Mouse (Mus musculus): Measurements from ENCODE around the gene Vwa5b2.

DNA sequence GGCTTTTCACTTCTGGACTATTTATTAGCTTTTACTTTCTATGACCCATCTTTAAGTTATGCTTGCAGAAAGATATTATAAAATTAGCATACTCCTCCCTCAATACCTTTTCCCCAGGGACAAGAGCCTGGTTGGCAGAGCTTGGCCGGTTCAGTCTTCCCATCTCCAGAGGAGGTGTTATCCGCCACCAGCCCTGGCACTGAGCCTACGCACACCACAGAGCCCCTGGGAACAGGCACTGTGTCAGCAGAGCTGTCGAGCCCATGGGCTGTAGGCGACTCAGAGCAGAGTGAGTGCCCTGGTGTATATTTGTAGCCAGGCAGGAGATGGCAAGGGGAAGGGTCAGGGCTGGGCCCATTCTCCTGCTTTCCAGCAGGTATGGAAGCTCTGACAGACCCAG, 11.2 kb downstream of the Vwa5b2 start:
- TF ChIP-seq CTCF (IDR thresholded peaks at IDR 0.05; ENCODE audit: low read depth) (no peak), EP300 (IDR thresholded peaks at IDR 0.05; ENCODE audit: low read depth) (no peak)

All from liver, embryonic 14.5 days (tissue).